Mouse (Mus musculus) natural killer cell, adult 2 months (primary cell): ENCODE results near the gene Ifitm5.

Source experiments
- DNase-seq, 2 experiments: peaks; one replicate each; pipeline ENCODE4 v3.0.0; 2022; ENCODE audit warnings: low spot score in 2 of 2

Gene Ifitm5

GRCm38 (mm10) chr7:140902036-140902875 lies 47.8 kb downstream of the Ifitm5 start:
- DNase-seq, result no peak

DNA sequence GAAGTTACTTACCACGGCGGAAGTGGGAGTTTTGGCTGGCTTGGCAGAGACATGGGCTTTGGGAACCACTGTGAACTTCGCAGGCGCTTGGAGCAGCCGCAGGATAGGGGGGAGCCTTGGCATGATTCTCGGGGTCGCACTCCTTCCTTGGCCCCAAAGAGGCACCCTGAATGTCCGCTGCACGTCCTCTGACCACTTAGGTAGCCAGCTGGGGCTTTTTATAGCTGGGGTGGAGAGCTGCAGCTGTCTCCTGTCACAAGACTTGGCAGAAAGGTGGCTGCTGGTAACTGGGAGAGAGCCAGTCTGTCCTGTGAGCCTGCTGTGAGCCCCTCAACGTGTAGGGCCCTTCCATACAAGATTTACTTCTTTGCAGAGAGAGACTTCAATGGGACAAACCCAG lies 49.9 kb downstream of the Ifitm5 start, which contains the start of gene Cox8b:
Cox8b (minus strand) TSS at position 227 of the 400 bp plus-strand sequence.
- no peak for DNase-seq

GRCm38 (mm10) chr7:140899121-140899520 lies 51.0 kb downstream of the Ifitm5 start:
- DNase-seq, result no peak
